Mouse (Mus musculus): ENCODE measurements around the gene Gm49342. TPM values are rescaled to one million over a fixed set of nuclear protein-coding genes. Genes with fewer than 3 reads are reported as not detected.
"Not testable (repeated sequence)": the region's sequence is repeated elsewhere in the genome, so short reads cannot be mapped to it uniquely, and the experiment has no call there.

Gene Gm49342
- polyA plus RNA-seq, 1 experiment from 2014 or later = not detected

GRCm38 (mm10) chr14:50938940-50939339 lies 5.4 kb upstream of the Gm49342 start:
- whole genome bisulfite sequencing = 39% methylated on average over 2 of the region's 2 CpGs
- no peak overlapping the region for H3K4me2 ChIP-seq
- H3K9me3 ChIP-seq = no peaks in the 10 kb centered on the region
- no peak overlapping the region for H3K27ac ChIP-seq
- no peak for ATAC-seq (ENCODE audit: insufficient number of reproducible peaks, insufficient read depth, low FRiP score, low TSS enrichment, low read depth)
- H3K4me3 ChIP-seq = no peak overlapping the region
- H3K4me1 ChIP-seq = no peaks in the 10 kb centered on the region
- H3K9ac ChIP-seq = no peak overlapping the region
- H3K36me3 ChIP-seq = no peaks in the 10 kb centered on the region
- H3K27me3 ChIP-seq = no peaks in the 10 kb centered on the region

GRCm38 (mm10) chr14:50944668-50945033 lies 334 bp downstream of the Gm49342 start:
- H3K27ac ChIP-seq = peak overlapping the region; percentile 89
- peak overlapping the region; percentile 67 for H3K9ac ChIP-seq
- peak overlapping the region; percentile 50 for H3K4me3 ChIP-seq
- ATAC-seq (ENCODE audit: insufficient number of reproducible peaks, insufficient read depth, low FRiP score, low TSS enrichment, low read depth) = peak; percentile 94
- WGBS = 0% methylated on average over 15 of the region's 15 CpGs
- H3K4me2 ChIP-seq = peak overlapping the region; percentile 69
- not testable (repeated sequence) for H3K9me3 ChIP-seq, H3K27me3 ChIP-seq, H3K36me3 ChIP-seq, H3K4me1 ChIP-seq

- Histone ChIP-seq H3K27ac (peak overlapping the region; percentile 89), H3K4me2 (peak overlapping the region; percentile 69), H3K4me3 (peak overlapping the region; percentile 50), H3K9ac (peak overlapping the region; percentile 67)
- not testable (repeated sequence) for H3K36me3 ChIP-seq; H3K27me3 ChIP-seq; H3K4me1 ChIP-seq; ATAC-seq (ENCODE audit: insufficient number of reproducible peaks, insufficient read depth, low FRiP score, low TSS enrichment, low read depth); H3K9me3 ChIP-seq
- WGBS = 13% methylated on average over 6 of the region's 6 CpGs
These were observed 764 bp downstream of the Gm49342 start for GRCm38 (mm10) chr14:50945081-50945480.

- H3K27me3 ChIP-seq; H3K4me1 ChIP-seq; H3K36me3 ChIP-seq; H3K27ac ChIP-seq; H3K9me3 ChIP-seq; ATAC-seq (ENCODE audit: insufficient number of reproducible peaks, insufficient read depth, low FRiP score, low TSS enrichment, low read depth): not testable (repeated sequence)
- Histone ChIP-seq H3K4me2 (peak overlapping the region; percentile 69), H3K4me3 (peak overlapping the region; percentile 50), H3K9ac (0 out of 2 replicates have a peak overlapping the region, but pooled peaks have one; percentile 67)
- 29% methylated on average over 3 of the region's 3 CpGs for WGBS
These were observed 1.2 kb downstream of the Gm49342 start for GRCm38 (mm10) chr14:50945526-50945925.

- Histone ChIP-seq H3K4me2 (no peak overlapping the region), H3K4me1 (0 out of 2 replicates have a peak, but pooled peaks cover 4% of the 10 kb centered on the region), H3K27ac (no peak overlapping the region), H3K4me3 (no peak overlapping the region), H3K9me3 (no peaks in the 10 kb centered on the region), H3K27me3 (no peaks in the 10 kb centered on the region), H3K9ac (no peak overlapping the region), H3K36me3 (peaks cover 10% of the 10 kb centered on the region)
- no peak for ATAC-seq (ENCODE audit: insufficient number of reproducible peaks, insufficient read depth, low FRiP score, low TSS enrichment, low read depth)
- WGBS = 87% methylated on average over 10 of the region's 10 CpGs
These were observed 11.2 kb downstream of the Gm49342 start for GRCm38 (mm10) chr14:50955487-50955886.

- not testable (repeated sequence) for H3K9me3 ChIP-seq, H3K27ac ChIP-seq, H3K4me1 ChIP-seq, H3K36me3 ChIP-seq, H3K9ac ChIP-seq, H3K27me3 ChIP-seq
- peak; percentile 74 for ATAC-seq (ENCODE audit: insufficient number of reproducible peaks, insufficient read depth, low FRiP score, low TSS enrichment, low read depth)
- Histone ChIP-seq H3K4me2 (peak within 1 kb of the TSS; percentile 52), H3K4me3 (peak within 1 kb of the TSS; percentile 23)
- 7% methylated on average over 19 of the region's 19 CpGs for WGBS
These were observed 11.7 kb downstream of the Gm49342 start, which contains the start of gene Pnp2 for GRCm38 (mm10) chr14:50955942-50956508. Gene Pnp2, plus strand, starts transcription at chr14:50955992.

GRCm38 (mm10) chr14:50956724-50957123 lies 12.4 kb downstream of the Gm49342 start:
- WGBS = 81% methylated on average over 6 of the region's 6 CpGs
- H3K27ac ChIP-seq; H3K9me3 ChIP-seq; H3K9ac ChIP-seq; H3K27me3 ChIP-seq; H3K4me1 ChIP-seq; ATAC-seq (ENCODE audit: insufficient number of reproducible peaks, insufficient read depth, low FRiP score, low TSS enrichment, low read depth); H3K4me2 ChIP-seq; H3K4me3 ChIP-seq; H3K36me3 ChIP-seq: not testable (repeated sequence)

GRCm38 (mm10) chr14:50957146-50957545 lies 12.8 kb downstream of the Gm49342 start:
- H3K27me3 ChIP-seq; H3K4me3 ChIP-seq; H3K4me1 ChIP-seq; H3K9me3 ChIP-seq; H3K4me2 ChIP-seq; H3K36me3 ChIP-seq; H3K9ac ChIP-seq; H3K27ac ChIP-seq; ATAC-seq (ENCODE audit: insufficient number of reproducible peaks, insufficient read depth, low FRiP score, low TSS enrichment, low read depth): not testable (repeated sequence)
- WGBS = 63% methylated on average over 3 of the region's 3 CpGs

- H3K4me2 ChIP-seq; H3K4me3 ChIP-seq; H3K9me3 ChIP-seq; H3K9ac ChIP-seq; ATAC-seq (ENCODE audit: insufficient number of reproducible peaks, insufficient read depth, low FRiP score, low TSS enrichment, low read depth); H3K36me3 ChIP-seq; H3K4me1 ChIP-seq; H3K27me3 ChIP-seq; H3K27ac ChIP-seq: not testable (repeated sequence)
- 88% methylated on average over 5 of the region's 5 CpGs for WGBS
These were observed 14.1 kb downstream of the Gm49342 start for GRCm38 (mm10) chr14:50958289-50958995.

GRCm38 (mm10) chr14:50968216-50968980 lies 24.1 kb downstream of the Gm49342 start:
- ATAC-seq (ENCODE audit: insufficient number of reproducible peaks, insufficient read depth, low FRiP score, low TSS enrichment, low read depth) = no peak
- Histone ChIP-seq H3K27ac (no peak overlapping the region), H3K36me3 (no peaks in the 10 kb centered on the region), H3K27me3 (no peaks in the 10 kb centered on the region), H3K9me3 (no peaks in the 10 kb centered on the region), H3K4me1 (no peaks in the 10 kb centered on the region), H3K4me2 (no peak overlapping the region), H3K4me3 (no peak overlapping the region), H3K9ac (no peak overlapping the region)
- WGBS = 73% methylated on average over 5 of the region's 5 CpGs

GRCm38 (mm10) chr14:50969041-50969440 lies 24.7 kb downstream of the Gm49342 start:
- WGBS = 0% methylated on average over 1 of the region's 1 CpGs
- Histone ChIP-seq H3K4me2 (no peak overlapping the region), H3K27me3 (no peaks in the 10 kb centered on the region), H3K4me1 (no peaks in the 10 kb centered on the region), H3K36me3 (no peaks in the 10 kb centered on the region), H3K27ac (no peak overlapping the region), H3K9ac (no peak overlapping the region), H3K9me3 (no peaks in the 10 kb centered on the region), H3K4me3 (no peak overlapping the region)
- ATAC-seq (ENCODE audit: insufficient number of reproducible peaks, insufficient read depth, low FRiP score, low TSS enrichment, low read depth) = no peak

Data from embryonic facial prominence, embryonic 13.5 days (tissue).